Mouse (Mus musculus): Measurements from ENCODE around the gene Plxdc1. TPM values are rescaled to one million over a fixed set of nuclear protein-coding genes. Genes with fewer than 3 reads are reported as not detected.

Gene Plxdc1
- total RNA-seq, 2 experiments from 2014 or later: 35.2 to 37.1 TPM

DNA sequence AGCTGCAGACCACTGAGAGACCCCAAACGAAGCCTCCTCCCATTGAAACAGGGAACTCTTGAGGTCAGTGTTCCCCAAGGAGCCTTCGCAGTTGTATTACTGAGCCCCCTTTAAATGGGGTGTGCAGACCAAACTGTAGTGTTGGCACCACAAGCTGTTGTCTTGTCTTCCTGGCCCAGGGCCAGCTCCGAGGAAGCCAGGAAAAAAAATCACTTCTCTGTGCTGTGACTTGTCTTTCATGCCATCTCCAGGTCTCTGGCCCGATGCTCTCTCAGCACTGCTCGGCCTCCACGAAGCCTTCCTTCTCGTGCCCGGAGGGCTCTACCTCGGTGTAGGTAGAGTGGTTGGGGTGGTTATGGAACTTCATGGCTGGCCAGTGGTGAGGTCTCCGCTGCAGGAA, 62.0 kb downstream of the Plxdc1 start:
- H3K4me3 ChIP-seq: no peak overlapping the region
- TF ChIP-seq CTCF (IDR thresholded peaks at IDR 0.05): no peak
- DNase-seq (ENCODE audit: extremely low spot score in 1 of 2, low spot score in 2 of 2): no peak
- H3K27ac ChIP-seq: no peak overlapping the region
- intact Hi-C loops (cut with DNase I): no loop called here

DNA sequence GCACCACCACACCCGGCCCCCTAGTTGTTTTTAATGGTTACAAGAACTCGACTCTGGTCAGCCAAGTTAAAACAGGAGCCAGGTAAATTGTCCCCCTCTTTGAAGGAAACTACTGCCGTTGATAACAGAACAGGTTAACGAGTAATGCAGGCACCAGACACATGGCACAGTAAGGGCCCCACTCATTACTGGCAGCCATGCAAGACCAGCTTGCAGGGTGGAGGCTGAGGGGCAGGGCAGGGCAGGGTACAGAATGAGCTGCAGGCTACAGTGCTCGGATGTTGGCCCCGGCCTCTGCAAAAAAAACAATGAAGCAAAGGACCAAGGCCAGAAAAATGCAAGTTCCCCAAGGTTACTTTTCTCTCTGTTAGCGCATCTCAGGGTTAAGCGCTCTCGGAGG, 62.6 kb downstream of the Plxdc1 start:
- TF ChIP-seq CTCF (IDR thresholded peaks at IDR 0.05): no peak
- Histone ChIP-seq H3K4me3 (no peak overlapping the region), H3K27ac (no peak overlapping the region)
- no peak for DNase-seq (ENCODE audit: extremely low spot score in 1 of 2, low spot score in 2 of 2)
- intact Hi-C loops (cut with DNase I): no loop called here

DNA sequence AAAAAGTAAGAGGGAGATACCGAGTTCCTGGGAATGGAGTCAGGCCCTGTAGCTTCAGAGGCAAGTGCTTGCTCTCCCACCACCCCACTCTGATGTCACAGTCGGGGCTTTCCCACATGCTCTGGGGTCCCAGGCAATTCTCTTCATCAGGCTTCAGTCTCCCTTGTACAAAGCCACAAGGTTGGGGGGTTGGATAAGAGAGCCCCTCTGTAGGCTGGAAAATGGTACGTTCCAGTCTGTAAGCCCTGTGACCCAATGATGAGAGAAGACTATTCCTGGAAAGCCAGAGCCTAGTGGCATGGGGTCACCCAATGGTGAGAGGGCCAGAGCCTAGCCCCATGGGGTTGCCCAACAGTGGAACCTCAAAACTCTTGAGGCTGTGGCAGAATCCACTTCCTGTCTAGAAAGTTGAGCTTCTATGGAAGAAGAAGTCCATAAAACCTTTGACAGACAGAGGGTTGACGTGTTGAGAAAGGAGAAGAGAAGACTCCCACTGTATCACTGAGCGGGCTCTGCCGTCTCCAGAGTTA, 70.2 kb downstream of the Plxdc1 start:
- Histone ChIP-seq H3K4me3 (no peak overlapping the region), H3K27ac (no peak overlapping the region)
- no peak for DNase-seq (ENCODE audit: extremely low spot score in 1 of 2, low spot score in 2 of 2)
- intact Hi-C loops (cut with DNase I): no loop called here
- no peak for TF ChIP-seq CTCF (IDR thresholded peaks at IDR 0.05)

DNA sequence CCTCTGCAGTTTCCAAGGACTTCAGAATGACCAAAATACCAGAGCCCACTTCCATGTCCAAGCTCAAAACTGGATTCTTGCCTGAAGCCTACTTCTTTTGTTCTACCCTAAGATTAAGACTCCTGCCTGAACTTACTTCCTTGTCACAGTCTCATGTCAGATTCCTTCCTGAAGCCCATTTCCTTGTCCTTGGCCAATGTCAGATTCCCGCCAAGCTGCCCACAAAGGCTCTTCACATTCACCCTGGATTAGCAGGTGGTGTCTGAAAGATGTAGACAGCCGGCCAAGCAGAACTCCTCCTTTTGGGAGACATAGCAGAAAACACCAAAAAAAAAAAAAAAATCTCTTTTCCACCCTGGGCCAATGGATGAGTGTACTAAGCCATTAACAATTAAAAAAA, 70.8 kb downstream of the Plxdc1 start:
- TF ChIP-seq CTCF (IDR thresholded peaks at IDR 0.05): no peak
- no peak overlapping the region for H3K4me3 ChIP-seq
- no peak overlapping the region for H3K27ac ChIP-seq
- intact Hi-C loops (cut with DNase I): no loop called here
- DNase-seq (ENCODE audit: extremely low spot score in 1 of 2, low spot score in 2 of 2): no peak

DNA sequence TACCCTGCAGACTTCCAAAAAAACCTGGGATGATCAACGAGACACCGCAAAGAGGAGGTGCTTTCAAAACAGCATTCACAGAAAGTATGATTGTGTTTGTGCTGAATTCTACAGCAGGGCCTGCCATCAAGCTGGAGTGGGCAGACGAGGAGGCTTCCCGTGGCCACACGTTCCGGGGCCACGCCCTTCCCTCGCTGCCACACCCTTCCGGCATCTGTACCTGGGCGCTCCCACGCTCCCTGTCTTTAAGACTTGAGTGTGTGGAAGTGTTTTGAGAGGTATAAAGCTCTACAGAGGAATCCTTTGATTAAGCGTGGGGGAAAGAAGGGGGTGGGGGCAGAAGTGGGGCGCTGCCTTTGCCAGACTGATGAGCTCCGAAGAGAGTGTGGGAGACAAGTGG, 73.1 kb downstream of the Plxdc1 start:
- no peak for DNase-seq (ENCODE audit: extremely low spot score in 1 of 2, low spot score in 2 of 2)
- intact Hi-C loops (cut with DNase I): no loop called here
- TF ChIP-seq CTCF (IDR thresholded peaks at IDR 0.05): no peak
- no peak overlapping the region for H3K4me3 ChIP-seq
- no peak overlapping the region for H3K27ac ChIP-seq

DNA sequence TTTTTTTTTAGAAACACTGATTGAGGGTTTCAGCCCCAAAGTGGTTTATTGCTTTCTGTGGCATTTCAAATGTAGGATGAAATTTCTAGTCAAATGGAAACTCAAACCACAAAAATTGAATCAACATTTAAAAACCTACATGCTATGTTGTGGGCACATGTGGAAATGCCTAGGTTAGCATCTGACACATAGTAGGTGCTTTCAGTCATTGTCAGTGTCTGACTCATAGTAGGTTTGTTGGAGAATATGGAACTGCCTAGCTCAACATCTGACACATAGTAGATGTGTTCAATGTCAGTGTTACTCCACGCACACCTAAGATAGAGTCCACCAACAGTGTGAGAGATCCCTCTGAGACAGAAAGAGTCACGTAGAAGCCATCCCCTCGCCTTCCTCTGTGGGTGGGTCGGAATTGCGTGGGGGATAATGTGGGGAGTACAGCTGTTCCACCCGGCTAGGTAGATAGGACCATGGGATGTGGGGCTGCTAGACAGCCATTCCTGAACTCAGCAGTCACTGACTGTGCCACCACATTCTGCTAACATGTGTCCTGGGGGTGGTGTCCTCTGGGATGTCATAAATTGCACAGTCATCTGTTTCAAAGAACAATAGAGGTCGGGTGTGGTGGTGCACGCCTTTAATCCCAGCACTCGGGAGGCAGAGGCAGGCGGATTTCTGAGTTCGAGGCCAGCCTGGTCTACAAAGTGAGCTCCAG, 77.5 kb downstream of the Plxdc1 start:
- H3K27ac ChIP-seq: no peak overlapping the region
- no peak for DNase-seq (ENCODE audit: extremely low spot score in 1 of 2, low spot score in 2 of 2)
- intact Hi-C loops (cut with DNase I): no loop called here
- H3K4me3 ChIP-seq: no peak overlapping the region
- TF ChIP-seq CTCF (IDR thresholded peaks at IDR 0.05): no peak

DNA sequence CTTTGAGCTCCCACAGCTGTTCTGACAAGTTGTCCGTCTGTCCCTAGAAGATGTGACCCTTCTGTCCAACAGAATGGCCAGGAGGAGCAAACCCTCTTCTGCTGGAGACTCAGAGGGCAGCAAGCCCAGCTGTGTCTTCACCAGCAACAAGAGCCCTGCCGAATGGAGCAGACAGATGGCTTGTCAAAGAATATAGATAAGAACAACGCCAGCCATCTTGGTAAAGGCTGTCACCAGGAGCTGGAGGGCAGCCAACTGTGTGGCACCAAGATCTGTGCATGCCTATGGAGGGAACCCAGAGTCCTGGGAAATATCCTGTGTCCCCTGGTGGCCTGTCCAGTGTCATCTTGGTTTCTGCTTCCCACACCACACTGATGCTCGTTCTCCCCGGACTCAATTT, 78.3 kb downstream of the Plxdc1 start:
- intact Hi-C loops (cut with DNase I): no loop called here
- Histone ChIP-seq H3K27ac (no peak overlapping the region), H3K4me3 (no peak overlapping the region)
- no peak for TF ChIP-seq CTCF (IDR thresholded peaks at IDR 0.05)
- no peak for DNase-seq (ENCODE audit: extremely low spot score in 1 of 2, low spot score in 2 of 2)

DNA sequence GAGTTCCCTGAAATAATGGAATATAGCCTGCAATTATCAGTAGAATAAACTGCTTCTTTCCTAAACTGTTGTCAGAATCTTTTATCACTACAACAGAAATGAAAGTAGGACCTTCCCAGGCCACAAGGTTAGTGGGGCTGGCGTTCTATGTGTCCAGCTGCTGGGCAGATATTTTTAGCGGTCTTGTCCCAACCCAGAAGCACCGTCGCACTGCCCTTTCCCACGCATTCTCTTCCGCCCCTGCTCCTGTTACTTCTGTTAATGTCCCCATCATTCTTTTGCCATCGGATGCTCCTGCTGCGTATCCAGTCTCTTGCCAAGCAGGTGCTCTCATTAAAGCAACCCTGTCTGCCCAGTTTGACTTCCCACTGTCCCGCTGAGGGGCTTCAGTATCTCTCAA, 79.3 kb downstream of the Plxdc1 start:
- intact Hi-C loops (cut with DNase I): no loop called here
- Histone ChIP-seq H3K27ac (no peak overlapping the region), H3K4me3 (no peak overlapping the region)
- TF ChIP-seq CTCF (IDR thresholded peaks at IDR 0.05): no peak
- DNase-seq (ENCODE audit: extremely low spot score in 1 of 2, low spot score in 2 of 2): no peak

DNA sequence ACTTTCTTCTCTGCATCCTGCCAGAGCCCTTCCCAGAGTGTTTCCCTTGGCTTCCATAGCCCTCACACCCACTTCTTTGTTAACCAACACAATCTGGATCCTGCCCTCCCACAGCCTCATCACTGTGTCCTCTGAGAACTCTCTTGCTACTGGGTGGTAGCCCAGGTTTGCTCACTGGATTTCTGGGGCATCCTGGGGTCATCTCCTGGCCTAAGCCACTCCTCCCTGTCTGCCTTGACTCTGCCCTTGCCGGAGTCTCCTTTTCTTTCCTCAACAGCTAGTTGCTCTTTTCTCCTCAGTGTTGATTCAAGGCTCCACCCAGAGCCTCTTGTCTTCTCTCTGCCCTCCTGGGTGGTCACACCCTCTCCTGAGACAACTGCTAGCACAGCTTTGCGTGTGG, 80.3 kb downstream of the Plxdc1 start:
- H3K27ac ChIP-seq: no peak overlapping the region

DNA sequence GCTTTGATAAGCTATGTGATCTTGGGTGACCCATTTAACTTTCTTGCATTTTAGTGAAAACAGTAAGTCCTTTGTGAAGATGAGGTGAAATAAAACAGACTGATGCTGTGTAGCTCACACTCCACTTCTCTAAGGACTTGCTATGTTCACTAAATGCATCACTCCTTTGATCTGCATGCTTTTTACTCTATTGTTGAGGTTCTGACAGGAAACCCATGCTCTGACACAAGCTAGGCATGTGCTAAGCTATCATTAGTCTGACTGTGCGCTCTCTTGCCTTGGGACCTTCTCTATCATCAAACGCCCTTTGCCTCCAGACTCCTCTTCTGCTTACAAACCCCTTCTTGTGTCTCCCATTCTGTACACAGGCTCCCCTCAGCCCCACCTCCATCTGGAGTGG, 80.7 kb downstream of the Plxdc1 start:
- no peak for DNase-seq (ENCODE audit: extremely low spot score in 1 of 2, low spot score in 2 of 2)
- no peak overlapping the region for H3K4me3 ChIP-seq
- no peak for TF ChIP-seq CTCF (IDR thresholded peaks at IDR 0.05)
- H3K27ac ChIP-seq: no peak overlapping the region
- intact Hi-C loops (cut with DNase I): no loop called here

More for the DNA sequence above, 80.3 kb downstream of the Plxdc1 start:
- intact Hi-C loops (cut with DNase I): no loop called here
- no peak overlapping the region for H3K4me3 ChIP-seq
- no peak for TF ChIP-seq CTCF (IDR thresholded peaks at IDR 0.05)
- DNase-seq (ENCODE audit: extremely low spot score in 1 of 2, low spot score in 2 of 2): no peak

DNA sequence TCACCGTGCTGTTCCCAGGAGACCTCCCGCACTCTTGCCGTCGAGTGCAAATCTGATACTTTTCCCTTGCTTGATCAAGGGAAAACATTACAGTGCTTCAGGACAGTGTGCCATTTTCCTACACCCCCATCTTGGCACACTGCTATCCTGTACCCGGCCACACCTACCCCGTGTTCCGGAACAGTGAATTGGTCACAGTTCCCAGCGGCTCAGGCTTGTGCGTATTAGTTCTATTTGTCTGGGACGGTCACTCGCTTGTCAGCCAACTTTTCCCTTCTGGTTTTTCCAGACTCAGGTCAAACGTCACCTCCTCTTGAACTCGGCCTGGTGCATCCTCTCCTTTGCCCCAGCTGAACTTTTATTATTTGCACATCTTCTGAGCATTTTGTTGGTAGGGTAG, 81.4 kb downstream of the Plxdc1 start:
- no peak overlapping the region for H3K4me3 ChIP-seq
- TF ChIP-seq CTCF (IDR thresholded peaks at IDR 0.05): no peak
- intact Hi-C loops (cut with DNase I): no loop called here
- H3K27ac ChIP-seq: no peak overlapping the region
- no peak for DNase-seq (ENCODE audit: extremely low spot score in 1 of 2, low spot score in 2 of 2)

DNA sequence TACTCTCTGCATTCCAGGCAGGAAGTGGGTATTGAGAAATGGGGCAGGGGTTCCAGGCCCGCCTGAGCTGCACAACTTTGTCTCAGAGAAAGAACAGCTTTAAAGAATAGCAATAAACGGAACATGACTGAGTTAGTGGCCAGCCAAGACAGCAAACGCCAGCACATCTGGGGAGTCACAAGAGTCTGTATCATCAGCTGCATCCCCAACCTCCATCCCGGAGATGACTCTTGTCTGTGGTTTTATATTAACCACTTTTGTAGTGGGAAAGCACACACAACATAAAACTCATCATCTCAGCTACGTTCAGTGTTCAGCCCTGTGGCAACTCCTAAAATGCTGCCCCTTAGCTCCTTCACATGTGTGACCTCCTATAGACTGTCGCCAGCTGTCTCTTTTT, 84.4 kb downstream of the Plxdc1 start:
- Histone ChIP-seq H3K4me3 (no peak overlapping the region), H3K27ac (no peak overlapping the region)
- no peak for DNase-seq (ENCODE audit: extremely low spot score in 1 of 2, low spot score in 2 of 2)
- no peak for TF ChIP-seq CTCF (IDR thresholded peaks at IDR 0.05)
- intact Hi-C loops (cut with DNase I): no loop called here

DNA sequence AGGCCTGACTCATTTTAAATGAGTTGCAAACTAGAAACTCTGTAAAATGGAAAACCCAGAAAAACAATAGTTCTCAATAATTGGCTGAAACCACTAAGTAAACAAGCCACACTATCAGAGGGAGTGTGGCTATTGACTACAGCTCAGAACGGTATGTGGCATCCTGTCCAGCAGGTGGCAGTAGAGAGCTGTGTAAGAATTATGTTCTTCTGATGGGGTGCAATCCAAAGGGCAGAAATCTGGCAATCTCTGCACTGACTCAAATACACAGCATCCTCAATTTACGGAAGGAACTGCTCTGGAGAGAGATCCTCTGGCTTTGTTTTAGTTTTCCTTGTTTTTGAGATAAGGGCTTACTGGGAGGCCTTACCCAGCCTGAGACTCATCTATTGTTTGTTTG, 86.4 kb downstream of the Plxdc1 start:
- intact Hi-C loops (cut with DNase I): loop anchor here (1.0 to 2.0 kb wide), 2 partner anchors 87 to 175 kb away; no protein-coding TSS in a partner anchor
- TF ChIP-seq CTCF (IDR thresholded peaks at IDR 0.05): peak; percentile 99
- peak; percentile 84 to 86 for DNase-seq (ENCODE audit: extremely low spot score in 1 of 2, low spot score in 2 of 2)
- Histone ChIP-seq H3K27ac (no peak overlapping the region), H3K4me3 (no peak overlapping the region)

All from left cerebral cortex, adult 2 months (tissue).